Mouse (Mus musculus) adrenal gland (tissue): ENCODE results near the gene Bche.

Experiments used
- intact Hi-C: fragments of 180-260 bp; cut with DNase I; formaldehyde crosslinking; loops from one replicate; pipeline ENCODE4 v1.15.1; 2025
- long read RNA-seq, 2 experiments: library from polyadenylated mRNA; unstranded; transcript quantifications; one replicate each; pipeline ENCODE4 v2.0.0; 2020; ENCODE audit warnings: borderline replicate concordance in 1 of 2; ENCODE audit not compliant: insufficient replicate concordance in 1 of 2

The Bche gene
- long read RNA-seq, experiment 1: 0 reads
- long read RNA-seq, experiment 2: 0 reads

GRCm38 (mm10) chr3:73708410-73708714 lies at the start of gene Bche:
Bche (minus strand) TSS chr3:73708415.
- intact Hi-C loops: no loop called here

- intact Hi-C loops: no loop called here
Observed at GRCm38 (mm10) chr3:73741998-73742397, 33.8 kb upstream of the Bche start.

- intact Hi-C loops: no loop called here
Observed at GRCm38 (mm10) chr3:73731677-73732076, 23.5 kb upstream of the Bche start.

GRCm38 (mm10) chr3:73729511-73729910 lies 21.3 kb upstream of the Bche start:
- intact Hi-C loops: no loop called here

GRCm38 (mm10) chr3:73725711-73726110 lies 17.5 kb upstream of the Bche start:
- intact Hi-C loops: no loop called here

- intact Hi-C loops: no loop called here
Observed at GRCm38 (mm10) chr3:73724869-73725268, 16.7 kb upstream of the Bche start.

- intact Hi-C loops: no loop called here
Observed at GRCm38 (mm10) chr3:73717610-73718284, 9.5 kb upstream of the Bche start.

- intact Hi-C loops: no loop called here
Observed at GRCm38 (mm10) chr3:73709871-73710270, 1.7 kb upstream of the Bche start.

GRCm38 (mm10) chr3:73707461-73708409 lies 480 bp downstream of the Bche start:
- intact Hi-C loops: no loop called here

GRCm38 (mm10) chr3:73706544-73706943 lies 1.7 kb downstream of the Bche start:
- intact Hi-C loops: no loop called here

- intact Hi-C loops: no loop called here
Observed at GRCm38 (mm10) chr3:73698889-73699288, 9.3 kb downstream of the Bche start.

- intact Hi-C loops: no loop called here
Observed at GRCm38 (mm10) chr3:73673333-73673732, 34.9 kb downstream of the Bche start.

GRCm38 (mm10) chr3:73668172-73668571 lies 40.0 kb downstream of the Bche start:
- intact Hi-C loops: no loop called here

GRCm38 (mm10) chr3:73667245-73668131 lies 40.7 kb downstream of the Bche start:
- intact Hi-C loops: no loop called here

GRCm38 (mm10) chr3:73650281-73650680 lies 57.9 kb downstream of the Bche start:
- intact Hi-C loops: no loop called here

GRCm38 (mm10) chr3:73647064-73647463 lies 61.2 kb downstream of the Bche start:
- intact Hi-C loops: no loop called here

GRCm38 (mm10) chr3:73611421-73611820 lies 96.8 kb downstream of the Bche start:
- intact Hi-C loops: no loop called here

- intact Hi-C loops: no loop called here
Observed at GRCm38 (mm10) chr3:73591757-73592533, 116.3 kb downstream of the Bche start.
